Mouse (Mus musculus) v-Abl transformed pro-B cells (cell line): ENCODE measurements around the gene 1600014C23Rik.

ENCODE experiments used
- in situ Hi-C, 2 experiments: fragments of 400-800 bp; cut with MboI; formaldehyde crosslinking; loops; one replicate each; pipeline ENCODE4 v1.15.1; 2025; ENCODE audit not compliant: unreplicated experiment in 2 of 2

1600014C23Rik gene

DNA sequence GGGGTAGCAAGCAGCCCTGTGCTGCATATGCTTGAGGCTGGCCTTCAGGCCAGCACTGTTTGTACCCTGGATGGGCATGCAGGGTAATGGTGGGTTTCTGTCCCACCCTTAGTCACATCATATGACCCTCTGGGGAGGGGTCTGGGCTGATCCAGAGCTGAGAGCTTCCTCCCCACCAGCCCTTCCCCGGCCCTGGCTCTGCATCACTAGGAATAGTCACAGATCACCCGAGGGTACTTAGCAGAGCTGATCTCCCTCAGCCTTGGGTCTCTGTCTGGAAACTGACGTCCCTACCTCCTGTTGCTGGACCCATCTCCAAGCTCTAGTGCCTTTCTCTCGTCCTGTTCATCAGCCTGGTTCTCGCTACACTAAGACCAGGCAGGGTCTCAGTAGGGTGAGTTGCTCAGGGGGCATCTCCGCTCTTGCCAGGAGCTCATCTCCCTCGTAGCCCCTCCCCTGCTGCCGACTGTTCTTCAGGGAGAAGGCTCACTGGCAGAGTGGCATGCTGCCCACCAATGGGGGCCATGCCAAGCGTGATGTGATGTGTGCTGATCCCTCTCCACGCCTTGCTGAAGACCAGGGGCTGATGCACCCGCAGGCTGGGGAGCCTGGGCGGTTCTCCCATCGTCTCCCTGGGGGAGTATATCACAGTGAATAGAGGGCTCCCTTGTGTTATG, 20.7 kb upstream of the 1600014C23Rik start:
- in situ Hi-C loops: no loop called here

DNA sequence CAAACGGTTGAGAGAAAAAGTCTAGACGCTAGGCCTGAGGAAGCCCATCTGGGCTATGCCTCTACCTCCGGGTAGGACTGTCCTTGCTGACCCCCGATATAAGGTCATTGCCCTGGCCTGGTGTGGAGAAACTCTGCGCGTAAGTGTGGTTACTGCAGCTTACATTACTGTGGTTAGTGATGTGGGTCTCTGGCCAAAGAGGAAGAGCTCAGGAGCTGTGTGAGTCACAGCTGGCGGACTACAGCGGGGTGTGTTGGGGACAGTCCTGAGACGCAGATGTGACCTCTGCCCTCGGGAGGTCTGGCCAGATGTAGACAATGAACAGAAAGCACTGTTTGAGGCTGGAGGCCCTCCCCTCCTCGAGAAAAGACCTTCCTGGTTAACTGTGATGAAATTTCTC, 19.0 kb upstream of the 1600014C23Rik start:
- in situ Hi-C loops: no loop called here

DNA sequence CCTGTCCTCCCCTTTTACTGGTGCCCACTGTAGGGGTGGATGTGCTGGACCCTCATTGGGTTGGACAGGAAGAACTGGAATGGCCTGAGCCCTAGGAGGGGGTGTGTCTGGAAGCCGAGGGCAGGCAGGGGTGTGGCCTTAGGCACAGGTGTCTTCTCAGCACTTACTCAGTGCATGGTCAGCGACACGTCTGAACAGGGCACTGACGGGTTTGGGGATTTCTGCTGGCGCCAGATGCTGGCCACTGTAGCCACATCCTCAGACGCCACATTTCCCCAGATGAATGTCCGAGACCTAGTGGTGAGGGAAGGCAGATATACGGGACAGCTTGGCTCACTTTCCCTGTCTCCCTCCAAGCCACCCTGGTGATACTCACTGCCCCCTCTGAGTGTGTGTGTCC, 18.4 kb upstream of the 1600014C23Rik start:
- in situ Hi-C loops: no loop called here

DNA sequence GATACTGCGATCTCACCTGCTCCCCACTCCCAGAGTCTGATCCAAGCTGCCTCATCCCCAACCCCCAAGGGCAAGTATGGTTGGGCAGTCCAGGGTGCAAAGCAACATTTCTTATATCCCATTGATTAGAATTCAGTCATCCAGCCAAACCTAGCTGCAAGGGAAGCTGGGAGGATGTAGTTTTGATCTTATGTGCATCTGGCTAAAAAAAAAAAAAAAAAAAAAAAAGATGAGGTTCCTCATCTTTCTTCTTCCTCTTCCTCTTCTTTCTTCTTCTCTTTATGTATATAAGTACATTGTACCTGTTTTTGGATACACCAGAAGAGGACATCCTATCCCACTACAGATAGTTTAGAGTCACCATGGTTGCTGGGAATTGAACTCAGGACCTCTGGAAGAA, 17.7 kb upstream of the 1600014C23Rik start:
- in situ Hi-C loops: no loop called here

DNA sequence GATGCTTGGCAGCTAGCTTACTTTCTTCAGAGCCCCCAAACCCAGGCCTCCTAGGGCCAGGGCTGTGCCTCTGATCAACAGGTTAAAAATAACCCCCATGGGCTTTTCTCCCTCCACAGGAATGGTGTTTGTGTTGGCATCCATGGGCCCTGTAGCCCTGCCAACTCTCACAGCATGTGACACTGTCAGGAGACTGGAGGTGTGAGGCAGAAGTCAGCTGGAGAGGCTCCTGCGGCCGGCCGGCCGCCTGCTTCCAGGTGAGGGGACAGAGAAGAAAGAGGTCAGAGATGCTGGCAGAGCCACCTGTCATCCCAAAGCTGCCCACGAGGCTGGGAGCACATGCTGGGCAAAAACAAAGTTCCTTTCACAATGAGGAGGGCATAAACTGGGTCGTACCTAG, 15.5 kb upstream of the 1600014C23Rik start:
- in situ Hi-C loops: loop anchor here in 1 of 2 experiments (25.0 kb wide), 3 partner anchors 538 to 1163 kb away; partner anchors contain the start of genes Dlk2, Prph2 and Tjap1

DNA sequence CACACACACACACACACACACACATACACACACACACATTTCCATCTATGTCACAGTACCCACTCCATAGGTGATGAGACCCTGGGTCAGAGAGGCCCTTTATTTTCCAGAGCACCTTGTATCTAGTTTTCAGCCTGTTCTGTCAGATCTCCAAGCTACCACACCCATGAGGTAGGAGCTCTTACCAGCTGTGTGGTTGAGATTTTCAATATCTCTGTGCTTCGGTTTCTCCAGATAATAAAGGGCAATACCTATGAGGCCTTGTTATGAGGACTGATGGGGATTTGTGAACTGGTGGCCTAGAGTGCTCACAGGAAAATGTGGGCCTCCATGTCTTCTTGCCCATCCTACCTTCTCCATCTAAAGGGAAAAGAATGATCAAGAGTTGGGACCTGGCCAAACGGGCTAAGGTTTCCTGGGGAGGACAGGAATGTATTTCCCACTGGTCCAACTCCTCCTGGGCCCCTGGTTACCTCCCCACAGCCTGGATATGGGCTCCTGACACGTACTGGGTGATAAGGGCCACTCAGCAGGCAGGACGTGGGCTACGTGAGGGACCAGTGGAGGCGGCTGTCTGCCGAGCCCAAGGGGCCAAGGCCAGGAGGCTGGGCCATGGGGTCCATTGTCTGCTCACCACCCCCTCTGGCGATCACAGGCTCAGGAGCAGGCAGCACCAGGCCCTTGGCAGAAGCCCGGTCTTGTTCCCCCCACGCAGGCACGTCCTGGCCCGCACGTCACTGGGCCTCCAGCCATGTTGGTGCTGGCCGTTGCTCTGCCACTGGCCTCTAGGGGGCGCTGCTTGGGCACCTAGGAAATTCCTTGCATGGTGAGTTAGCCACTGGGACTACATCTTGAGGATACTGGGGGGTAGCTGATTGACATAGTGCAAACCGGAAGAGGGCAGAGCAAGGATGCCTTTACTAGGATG, 14.5 kb upstream of the 1600014C23Rik start:
- in situ Hi-C loops: loop anchor here in 1 of 2 experiments (25.0 kb wide), 3 partner anchors 539 to 1164 kb away; partner anchors contain the start of genes Dlk2, Prph2 and Tjap1

DNA sequence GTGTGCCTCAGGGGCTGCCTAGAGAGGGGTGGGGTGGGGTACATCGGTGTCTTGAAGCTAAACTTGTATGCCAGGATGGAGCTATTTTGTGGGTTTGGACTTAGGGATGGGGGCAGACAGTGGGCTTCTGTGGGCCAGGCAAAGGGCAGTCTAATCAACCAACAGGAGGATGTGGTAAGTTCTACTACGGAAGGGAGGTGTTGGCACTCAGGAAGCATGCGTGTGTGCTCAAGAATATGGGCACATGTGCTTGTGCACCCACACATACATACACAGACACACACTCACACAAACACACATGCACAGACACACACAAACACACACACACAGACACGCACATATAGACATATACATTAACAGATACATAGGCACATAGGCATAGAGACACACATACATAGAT, 13.6 kb upstream of the 1600014C23Rik start:
- in situ Hi-C loops: loop anchor here in 1 of 2 experiments (25.0 kb wide), 3 partner anchors 540 to 1165 kb away; partner anchors contain the start of genes Dlk2, Prph2 and Tjap1

DNA sequence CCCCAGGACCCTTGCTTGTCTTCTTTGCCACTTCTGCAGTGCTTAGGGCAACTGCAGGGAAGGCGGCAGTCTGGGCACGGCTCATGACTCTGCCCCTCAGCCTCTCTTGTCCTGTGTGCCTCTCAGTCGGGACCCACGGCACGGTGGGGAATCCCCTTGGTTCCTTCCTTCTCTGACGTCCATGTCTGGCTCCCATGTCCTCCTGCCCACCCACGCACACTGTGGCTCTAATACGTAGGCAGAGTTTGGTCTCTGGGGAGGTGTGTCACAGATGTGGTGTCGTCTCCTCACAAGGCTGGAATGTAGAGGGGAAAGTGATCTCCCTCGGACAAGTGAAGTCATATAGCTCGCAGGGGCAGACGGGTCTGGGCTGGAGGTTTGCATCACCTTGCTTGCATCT, 13.1 kb upstream of the 1600014C23Rik start:
- in situ Hi-C loops: loop anchor here in 1 of 2 experiments (25.0 kb wide), 3 partner anchors 541 to 1166 kb away; partner anchors contain the start of genes Dlk2, Prph2 and Tjap1

DNA sequence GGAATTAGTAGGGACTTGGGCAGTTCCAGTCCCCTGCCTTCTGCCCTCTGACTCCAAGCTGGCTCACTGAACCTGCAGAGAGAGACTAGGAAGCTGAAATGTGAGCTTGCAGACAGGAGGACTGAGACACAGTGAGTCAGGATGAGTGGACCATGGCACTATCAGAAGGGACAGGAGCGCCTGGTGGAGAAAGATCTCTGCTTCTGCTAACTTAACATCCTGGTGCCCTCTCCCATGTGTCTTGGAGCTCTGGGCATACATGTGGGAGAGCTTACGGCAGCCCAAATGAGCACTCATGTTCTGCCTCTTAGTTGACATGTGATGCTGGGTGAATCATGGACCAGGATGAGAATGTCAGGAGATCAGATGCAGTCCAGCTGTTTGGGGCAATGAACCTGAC, 12.0 kb upstream of the 1600014C23Rik start:
- in situ Hi-C loops: loop anchor here in 1 of 2 experiments (25.0 kb wide), 3 partner anchors 542 to 1167 kb away; partner anchors contain the start of genes Dlk2, Prph2 and Tjap1

DNA sequence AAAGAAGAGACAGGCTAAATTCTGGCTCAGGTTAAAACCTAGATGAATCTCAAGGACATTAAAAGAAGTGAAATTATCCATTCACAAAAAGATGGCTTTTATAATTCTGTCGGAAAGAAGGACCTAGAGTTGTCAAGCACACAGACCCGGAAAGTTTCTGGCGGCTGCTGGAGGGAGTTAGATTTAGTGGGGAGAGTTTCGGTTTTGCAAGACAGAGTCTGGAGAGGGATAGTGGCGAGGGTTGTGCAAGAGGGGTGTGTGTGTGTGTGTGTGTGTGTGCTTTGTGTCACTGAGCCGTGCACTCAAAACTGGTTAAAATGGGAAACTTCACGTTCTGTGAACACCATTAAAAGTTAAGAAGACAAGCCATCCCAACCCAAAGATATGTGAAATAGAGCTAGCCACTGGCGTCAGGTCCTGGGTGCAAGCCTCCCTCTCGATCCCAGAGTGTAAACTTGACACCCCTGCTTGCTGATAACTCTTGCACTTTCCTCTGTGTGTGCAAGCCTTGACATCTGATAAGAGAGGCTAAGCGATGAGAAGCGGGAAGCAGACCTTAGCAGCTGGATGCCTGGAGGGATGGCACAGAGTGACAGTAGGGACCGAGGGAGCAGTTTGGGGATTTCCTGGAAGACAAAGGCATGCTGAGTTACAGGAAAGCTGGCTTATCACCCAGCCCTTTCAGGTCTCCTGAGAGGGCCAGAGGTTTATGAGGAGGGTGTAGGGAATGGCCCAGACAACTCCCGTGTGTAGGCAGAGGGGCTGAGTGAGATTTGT, 8.9 kb upstream of the 1600014C23Rik start:
- in situ Hi-C loops: loop anchor here in 1 of 2 experiments (25.0 kb wide), 3 partner anchors 545 to 1170 kb away; partner anchors contain the start of genes Dlk2, Prph2 and Tjap1

DNA sequence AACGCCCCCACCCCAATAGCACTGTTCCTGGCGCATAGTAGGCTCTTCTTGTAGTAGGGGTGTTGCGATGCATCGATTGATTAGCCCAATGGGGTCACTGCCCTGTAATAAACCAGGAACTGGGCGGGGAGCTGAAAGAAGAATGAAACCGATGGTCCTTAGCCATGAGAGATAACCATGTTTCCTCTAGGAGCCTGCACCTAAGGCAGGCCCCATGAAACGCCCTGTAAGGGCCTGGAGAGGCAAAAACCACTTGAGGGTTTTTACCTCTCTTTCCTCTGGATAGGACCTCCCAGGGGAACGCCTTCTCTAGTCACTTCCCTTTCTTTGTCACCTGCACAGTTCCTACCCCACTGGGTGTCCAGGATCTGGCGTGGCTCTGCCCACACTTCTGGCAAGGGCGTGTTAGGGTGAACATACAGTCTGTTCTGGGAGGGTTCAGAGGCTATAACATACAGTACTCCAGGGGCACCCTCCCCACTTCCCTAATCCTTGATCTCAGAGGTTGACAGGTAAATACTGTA, 3.5 kb upstream of the 1600014C23Rik start:
- in situ Hi-C loops: loop anchor here (5.0 to 25.0 kb wide), 5 partner anchors 295 to 1175 kb away; partner anchors contain the start of genes Vegfa (in 2 of the 2), Dlk2 (in 1 of the 2), Prph2 (in 1 of the 2) and Tjap1 (in 1 of the 2)

DNA sequence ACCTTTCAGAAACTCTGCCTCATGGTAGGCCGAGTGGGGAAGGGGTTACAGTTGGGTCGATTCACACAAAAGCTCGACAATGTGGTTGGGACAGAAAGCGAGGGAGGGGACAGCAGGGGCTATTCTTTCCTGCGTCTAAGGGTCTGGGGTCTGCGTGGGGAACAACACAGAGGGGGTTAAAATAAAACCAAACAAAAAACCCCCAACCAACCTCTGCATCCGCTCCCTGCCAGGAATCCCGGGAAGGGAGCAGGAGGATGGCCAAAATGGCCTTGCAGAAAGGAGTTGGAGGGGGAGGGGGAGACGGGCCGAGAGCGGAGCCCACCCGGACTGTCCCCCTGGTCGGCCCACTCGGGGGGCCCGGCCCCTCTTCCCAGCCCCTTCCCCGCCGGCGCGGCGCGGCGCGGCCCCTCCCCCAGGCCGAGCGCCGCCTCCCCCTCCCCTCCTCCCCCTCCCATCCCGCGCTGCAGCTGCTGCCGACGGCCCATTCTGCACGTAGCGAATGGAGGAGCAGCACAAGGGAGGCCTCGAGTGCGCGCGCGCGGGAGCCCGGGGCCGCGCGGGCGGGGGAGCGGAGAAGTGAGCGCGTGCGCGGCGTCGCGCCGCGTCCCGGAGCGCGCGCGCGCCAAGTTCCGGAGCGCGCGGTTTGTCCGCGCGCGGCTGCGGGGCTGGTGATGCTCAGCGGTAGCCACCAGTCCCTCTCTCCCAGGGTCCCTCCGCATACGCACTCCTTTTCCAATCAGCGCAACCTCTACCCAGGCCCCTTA, 2.9 kb upstream of the 1600014C23Rik start:
- in situ Hi-C loops: loop anchor here (5.0 to 25.0 kb wide), 5 partner anchors 296 to 1176 kb away; partner anchors contain the start of genes Vegfa (in 2 of the 2), Dlk2 (in 1 of the 2), Prph2 (in 1 of the 2) and Tjap1 (in 1 of the 2)

DNA sequence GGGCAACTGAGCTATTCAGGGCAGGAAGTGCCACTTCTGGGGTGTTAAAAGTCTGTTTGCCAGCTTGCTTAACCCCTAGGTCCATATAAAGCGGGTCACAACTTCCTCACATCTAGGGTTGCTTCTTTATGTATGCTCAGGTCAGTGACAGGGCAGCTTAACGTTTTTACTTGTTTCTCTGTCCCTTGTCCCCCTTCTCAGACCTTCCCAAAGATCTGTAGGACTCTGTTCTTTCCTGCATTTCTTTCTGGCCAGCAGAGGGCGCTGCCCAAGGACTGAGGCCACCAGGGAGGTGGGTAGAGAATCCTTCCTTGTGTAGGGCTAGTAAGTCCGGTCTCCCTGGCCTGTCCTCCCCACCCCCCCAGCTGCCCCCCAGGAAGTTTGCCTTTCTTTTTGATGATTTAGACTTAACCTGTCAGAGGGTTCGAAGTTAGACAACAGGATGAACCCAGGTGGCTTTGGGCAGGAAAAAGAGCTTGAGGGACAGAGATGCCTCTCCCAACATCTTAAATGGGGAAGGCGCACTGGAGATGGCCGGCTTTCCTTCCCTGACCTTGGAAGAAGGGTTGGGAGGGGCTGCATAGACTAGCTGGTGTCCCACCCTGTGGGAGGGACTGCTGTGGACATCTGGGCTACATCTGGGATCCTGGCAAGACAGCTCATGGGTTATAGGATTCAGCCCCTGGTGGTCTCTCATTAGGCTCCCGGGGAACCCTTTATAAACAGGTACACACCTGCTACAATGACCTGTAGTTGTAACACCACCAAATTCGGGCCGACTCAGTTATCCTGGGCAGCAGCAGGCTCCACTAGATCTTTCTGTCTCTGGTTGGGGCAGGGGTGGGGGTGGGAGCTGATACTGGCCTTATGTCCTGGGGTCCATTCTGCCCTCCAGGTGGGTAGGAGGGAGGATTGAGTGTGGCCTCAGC, 2.0 kb upstream of the 1600014C23Rik start:
- in situ Hi-C loops: loop anchor here (5.0 to 25.0 kb wide), 5 partner anchors 297 to 1177 kb away; partner anchors contain the start of genes Vegfa (in 2 of the 2), Dlk2 (in 1 of the 2), Prph2 (in 1 of the 2) and Tjap1 (in 1 of the 2)

DNA sequence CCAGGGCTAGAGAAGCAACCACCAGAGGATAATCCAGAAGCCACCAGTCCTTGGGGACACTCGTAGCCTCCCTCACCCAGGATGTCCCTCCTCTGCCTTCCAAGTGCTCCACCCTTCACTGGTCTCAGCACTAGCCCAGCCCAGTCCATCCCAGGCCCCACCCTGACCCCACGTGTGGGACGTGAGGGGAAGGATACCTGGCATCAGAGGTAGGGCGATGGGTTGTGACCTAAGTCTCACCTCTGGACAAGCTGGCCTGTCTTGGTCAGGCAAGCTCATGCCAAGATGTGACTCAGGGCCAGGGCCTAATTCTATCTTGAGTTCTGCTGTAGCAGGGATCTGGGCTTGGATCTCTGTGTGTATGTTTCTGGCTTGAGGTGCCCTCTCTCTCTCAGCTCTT, 1.2 kb upstream of the 1600014C23Rik start:
- in situ Hi-C loops: loop anchor here (5.0 to 25.0 kb wide), 8 partner anchors 297 to 1177 kb away; partner anchors contain the start of genes Vegfa (in 2 of the 2), Dlk2 (in 1 of the 2), Prph2 (in 1 of the 2) and Tjap1 (in 1 of the 2)

DNA sequence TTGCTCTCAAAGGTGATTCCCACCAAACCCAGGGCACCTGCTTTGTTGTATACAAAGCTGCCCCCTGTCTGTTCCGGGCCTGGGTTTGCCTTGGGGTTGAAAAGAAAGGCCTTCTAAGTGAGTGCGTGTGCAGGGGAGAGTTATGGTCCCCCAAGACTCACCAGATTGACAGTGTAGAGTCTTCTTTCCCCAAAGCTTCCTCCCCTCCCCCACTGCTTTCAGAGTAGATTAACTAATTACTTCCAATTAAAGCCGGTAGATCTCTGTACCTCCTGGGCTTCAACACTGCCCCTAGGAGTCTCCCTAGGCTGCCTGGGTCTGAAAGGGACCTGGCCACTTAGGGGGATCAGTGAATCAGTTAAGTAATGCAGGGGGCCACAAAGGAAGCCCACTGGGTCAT, 689 bp upstream of the 1600014C23Rik start:
- in situ Hi-C loops: loop anchor here (5.0 to 25.0 kb wide), 7 partner anchors 398 to 1178 kb away; partner anchors contain the start of genes Dlk2 (in 1 of the 2), Prph2 (in 1 of the 2) and Tjap1 (in 1 of the 2)

DNA sequence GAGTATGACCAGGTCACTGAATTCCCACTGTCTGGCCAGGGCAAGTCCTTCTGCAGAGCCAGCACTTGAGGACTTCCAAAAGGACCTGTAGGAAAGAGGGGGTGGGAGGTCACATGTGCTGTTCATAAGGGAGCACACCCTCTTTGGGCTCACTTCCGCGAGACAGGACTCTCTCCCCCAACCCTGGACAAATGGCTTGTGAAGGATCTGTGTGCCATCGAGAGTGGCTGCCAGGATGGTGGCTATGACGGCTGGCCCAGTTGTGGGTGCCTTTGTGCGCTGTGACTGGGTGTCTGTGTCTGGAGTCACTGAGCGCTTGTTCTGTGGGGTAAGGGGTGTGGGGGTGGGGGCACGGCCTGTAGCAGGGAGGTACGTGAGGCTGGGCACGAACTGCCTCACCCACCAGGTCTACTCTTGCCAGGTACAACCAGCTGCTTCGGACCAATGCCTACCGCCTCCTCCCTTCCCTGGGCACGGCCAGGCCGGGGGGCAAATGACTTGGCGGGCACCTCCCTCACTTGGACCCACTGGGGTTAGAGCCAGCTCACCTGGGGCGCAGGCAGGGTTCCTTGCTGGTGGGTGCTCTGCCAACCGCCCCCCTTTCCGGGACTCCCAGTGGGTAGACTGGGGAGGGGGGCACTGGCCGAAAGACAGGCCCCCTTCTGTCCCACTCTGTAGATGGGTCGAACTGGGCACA, 458 bp downstream of the 1600014C23Rik start:
- in situ Hi-C loops: loop anchor here (5.0 to 25.0 kb wide), 7 partner anchors 399 to 1179 kb away; partner anchors contain the start of genes Dlk2 (in 1 of the 2), Prph2 (in 1 of the 2) and Tjap1 (in 1 of the 2)
